Mouse (Mus musculus) spleen, adult 2 months (tissue): ENCODE data around the gene Gm7030. TPM values are rescaled to one million over a fixed set of nuclear protein-coding genes. Genes with fewer than 3 reads are reported as not detected.
"Not testable (repeated sequence)": the region's sequence is repeated elsewhere in the genome, so short reads cannot be mapped to it uniquely, and the experiment has no call there.

Experiments used
- DNase-seq, 2 experiments: peaks; one replicate each; pipeline versions ENCODE4 v3.0.0 to v3.0.0-alpha.2; 2012 to 2021; ENCODE audit warnings: low spot score in 2 of 2, low read depth in 1 of 2
- H3K27ac ChIP-seq: fragments of 200-500 bp; 2 replicates; pipeline ENCODE4 v1.5.1; 2012; ENCODE audit warnings: low read length, inconsistent platforms; ENCODE audit not compliant: insufficient read depth
- H3K27me3 ChIP-seq: fragments of 200-500 bp; 2 replicates; pipeline ENCODE4 v1.6.1; 2012; ENCODE audit warnings: mild to moderate bottlenecking, moderate library complexity, low read length, inconsistent platforms; ENCODE audit not compliant: control insufficient read depth, insufficient read depth
- H3K36me3 ChIP-seq: fragments of 200-500 bp; 2 replicates; pipeline ENCODE4 v1.6.1; 2012; ENCODE audit warnings: mild to moderate bottlenecking, low read length, inconsistent platforms; ENCODE audit not compliant: control insufficient read depth, insufficient read depth
- H3K4me1 ChIP-seq: fragments of 200-500 bp; 2 replicates; pipeline ENCODE4 v1.6.1; 2011; ENCODE audit warnings: inconsistent platforms; ENCODE audit not compliant: control insufficient read depth, insufficient read depth, insufficient read length
- H3K4me3 ChIP-seq: fragments of 200-500 bp; 2 replicates; pipeline ENCODE4 v1.5.1; 2011; ENCODE audit warnings: mild to moderate bottlenecking, inconsistent platforms; ENCODE audit not compliant: insufficient read depth, insufficient read length; ENCODE audit errors: extremely low read depth
- CTCF ChIP-seq: fragments of 200-500 bp; IDR thresholded peaks from 2 replicates; pipeline ENCODE4 v1.5.1; 2011; ENCODE audit warnings: mild to moderate bottlenecking, inconsistent platforms; ENCODE audit not compliant: insufficient read depth, insufficient read length, insufficient replicate concordance; ENCODE audit errors: extremely low read depth
- POLR2A ChIP-seq: fragments of 200-500 bp; IDR thresholded peaks from 2 replicates; pipeline ENCODE4 v1.6.1; 2011; ENCODE audit warnings: low read depth, low read length, inconsistent platforms
- WGBS: fragments of 180-500 bp; shearing (Covaris S2); methylation state at CpG from one replicate; pipeline ENCODE4 v1.1.7; 2018; 5-methylcytosine and 5-hydroxymethylcytosine counted together
- polyA plus RNA-seq: library from polyadenylated mRNA; depleted of rRNA; stranded (reverse); fragments of >200 nt; gene quantifications from 2 replicates; pipeline ENCODE4 v1.2.3, GENCODE M21; 2012

The Gm7030 gene
- polyA plus RNA-seq, 1 experiment = not detected

GRCm38 (mm10) chr17:36093936-36094335, 35.3 kb downstream of the Gm7030 start:
- H3K4me3 ChIP-seq = no peak overlapping the region
- H3K4me1 ChIP-seq = no peaks in the 10 kb centered on the region
- H3K36me3 ChIP-seq = no peaks in the 10 kb centered on the region
- TF ChIP-seq CTCF (no peak), POLR2A (no peak)
- H3K27ac ChIP-seq = no peak overlapping the region
- H3K27me3 ChIP-seq = no peaks in the 10 kb centered on the region
- 40% methylated on average over 3 of the region's 3 CpGs for WGBS
- no peak for DNase-seq

- H3K4me3 ChIP-seq = not testable (repeated sequence)
Observed at GRCm38 (mm10) chr17:36092520-36092919, 36.7 kb downstream of the Gm7030 start.

GRCm38 (mm10) chr17:36091933-36092332, 37.3 kb downstream of the Gm7030 start:
- not testable (repeated sequence) for H3K36me3 ChIP-seq, H3K27me3 ChIP-seq, DNase-seq, H3K27ac ChIP-seq, H3K4me3 ChIP-seq, H3K4me1 ChIP-seq
- WGBS = no CpG with 5 or more reads among the region's 2 CpGs

More at GRCm38 (mm10) chr17:36092520-36092919, 36.7 kb downstream of the Gm7030 start:
- H3K36me3 ChIP-seq, H3K27ac ChIP-seq, DNase-seq, H3K27me3 ChIP-seq, H3K4me1 ChIP-seq: not testable (repeated sequence)

GRCm38 (mm10) chr17:36085976-36086375, 43.2 kb downstream of the Gm7030 start:
- not testable (repeated sequence) for H3K4me3 ChIP-seq, H3K27me3 ChIP-seq, H3K27ac ChIP-seq, H3K4me1 ChIP-seq, H3K36me3 ChIP-seq, DNase-seq
- 29% methylated on average over 1 of the region's 1 CpGs for WGBS

GRCm38 (mm10) chr17:36083870-36084451, 45.3 kb downstream of the Gm7030 start:
- TF ChIP-seq POLR2A = no peak
- no peak for TF ChIP-seq CTCF
- H3K4me1 ChIP-seq = peaks cover 2% of the 10 kb centered on the region; the same call in 1 of the 2 replicates

GRCm38 (mm10) chr17:36083266-36083869, 45.9 kb downstream of the Gm7030 start:
- peak in 1 of 2 experiments; percentile 14 for DNase-seq

More at GRCm38 (mm10) chr17:36083870-36084451, 45.3 kb downstream of the Gm7030 start:
- Histone ChIP-seq H3K27me3 (peaks cover 4% of the 10 kb centered on the region), H3K27ac (no peak overlapping the region), H3K36me3 (no peaks in the 10 kb centered on the region), H3K4me3 (peak overlapping the region; percentile 80)
- 1% methylated on average over 40 of the region's 42 CpGs for WGBS
- no peak for DNase-seq

GRCm38 (mm10) chr17:36082519-36083232, 46.5 kb downstream of the Gm7030 start:
- not testable (repeated sequence) for H3K27me3 ChIP-seq, H3K27ac ChIP-seq, H3K36me3 ChIP-seq, DNase-seq, H3K4me1 ChIP-seq
- H3K4me3 ChIP-seq = peak overlapping the region; percentile 80; the same call in 1 of the 2 replicates
- 35% methylated on average over 6 of the region's 6 CpGs for WGBS

More at GRCm38 (mm10) chr17:36083266-36083869, 45.9 kb downstream of the Gm7030 start:
- Histone ChIP-seq H3K27me3 (peaks cover 4% of the 10 kb centered on the region), H3K4me1 (peaks cover 2% of the 10 kb centered on the region; the same call in 1 of the 2 replicates), H3K4me3 (peak overlapping the region; percentile 80), H3K27ac (no peak overlapping the region), H3K36me3 (no peaks in the 10 kb centered on the region)
- TF ChIP-seq POLR2A = no peak
- no peak for TF ChIP-seq CTCF
- whole genome bisulfite sequencing = 2% methylated on average over 46 of the region's 46 CpGs

- not testable (repeated sequence) for H3K36me3 ChIP-seq, H3K4me3 ChIP-seq, H3K27ac ChIP-seq, H3K4me1 ChIP-seq, H3K27me3 ChIP-seq, DNase-seq
Observed at GRCm38 (mm10) chr17:36081901-36082300, 47.3 kb downstream of the Gm7030 start.
